Mouse (Mus musculus): ENCODE measurements around the gene Lefty1. TPM values are rescaled to one million over a fixed set of nuclear protein-coding genes. Genes with fewer than 3 reads are reported as not detected.
A peak's percentile ranks its signal among the peaks of the same experiment; 100 is the strongest.

Lefty1 gene
- polyA plus RNA-seq, 1 experiment from 2014 or later: 2.2 TPM

GRCm38 (mm10) chr1:180901107-180901506, 33.7 kb upstream of the Lefty1 start:
- DNase-seq: no peak
- peaks cover 3% of the 10 kb centered on the region for H3K36me3 ChIP-seq (replicated peaks; ENCODE audit: insufficient read depth, low read length)
- no peaks in the 10 kb centered on the region for H3K9me3 ChIP-seq (ENCODE audit: low read length)
- no peak overlapping the region for H3K9ac ChIP-seq (replicated peaks)
- H3K27me3 ChIP-seq (ENCODE audit: insufficient read depth, low read length): no peaks in the 10 kb centered on the region
- peaks cover 24% of the 10 kb centered on the region for H3K4me1 ChIP-seq (ENCODE audit: insufficient read depth)
- no peak overlapping the region for H3K27ac ChIP-seq (ENCODE audit: low read depth)
- no peak for ATAC-seq
- H3K4me2 ChIP-seq (ENCODE audit: low read depth, low read length): no peak overlapping the region
- WGBS (ENCODE audit: insufficient replicate concordance): 3% methylated on average over 4 of the region's 4 CpGs
- TF ChIP-seq EP300 (IDR thresholded peaks at IDR 0.05; ENCODE audit: low read depth): no peak
- TF ChIP-seq CTCF (IDR thresholded peaks at IDR 0.05; ENCODE audit: low read depth): peak; percentile 87
- no peak overlapping the region for H3K4me3 ChIP-seq (ENCODE audit: low read depth, low read length)

GRCm38 (mm10) chr1:180902915-180903314, 31.9 kb upstream of the Lefty1 start:
- Histone ChIP-seq H3K4me2 (ENCODE audit: low read depth, low read length) (peak overlapping the region; percentile 84), H3K36me3 (replicated peaks; ENCODE audit: insufficient read depth, low read length) (peaks cover 21% of the 10 kb centered on the region), H3K9me3 (ENCODE audit: low read length) (no peaks in the 10 kb centered on the region), H3K4me3 (ENCODE audit: low read depth, low read length) (no peak overlapping the region; the same call in 1 of the 2 replicates), H3K9ac (replicated peaks) (no peak overlapping the region), H3K4me1 (ENCODE audit: insufficient read depth) (peaks cover 24% of the 10 kb centered on the region), H3K27ac (ENCODE audit: low read depth) (peak overlapping the region; percentile 91), H3K27me3 (ENCODE audit: insufficient read depth, low read length) (no peaks in the 10 kb centered on the region)
- 32% methylated on average over 5 of the region's 5 CpGs for WGBS (ENCODE audit: insufficient replicate concordance)
- DNase-seq (peak; percentile 82), ATAC-seq (peak; percentile 88)
- TF ChIP-seq CTCF (IDR thresholded peaks at IDR 0.05; ENCODE audit: low read depth) (no peak), EP300 (IDR thresholded peaks at IDR 0.05; ENCODE audit: low read depth) (peak; percentile 99)

- TF ChIP-seq CTCF (IDR thresholded peaks at IDR 0.05; ENCODE audit: low read depth) (no peak), EP300 (IDR thresholded peaks at IDR 0.05; ENCODE audit: low read depth) (no peak)
- WGBS (ENCODE audit: insufficient replicate concordance): 27% methylated on average over 10 of the region's 10 CpGs
- peak; percentile 38 for DNase-seq
Observed at GRCm38 (mm10) chr1:180903666-180904038, 31.2 kb upstream of the Lefty1 start.

GRCm38 (mm10) chr1:180904039-180904814, 30.6 kb upstream of the Lefty1 start, which contains the start of gene Pycr2:
Gene Pycr2 (plus strand): TSS chr1:180904293.
- 1% methylated on average over 52 of the region's 52 CpGs for WGBS (ENCODE audit: insufficient replicate concordance)
- H3K27ac ChIP-seq (ENCODE audit: low read depth): peak within 1 kb of the TSS; percentile 91
- ATAC-seq: peak; percentile 86
- H3K9me3 ChIP-seq (ENCODE audit: low read length): no peaks in the 10 kb centered on the region
- peak within 1 kb of the TSS; percentile 70 for H3K4me3 ChIP-seq (ENCODE audit: low read depth, low read length)
- TF ChIP-seq EP300 (IDR thresholded peaks at IDR 0.05; ENCODE audit: low read depth) (no peak), CTCF (IDR thresholded peaks at IDR 0.05; ENCODE audit: low read depth) (no peak)
- peak; percentile 96 for DNase-seq
- H3K27me3 ChIP-seq (ENCODE audit: insufficient read depth, low read length): no peaks in the 10 kb centered on the region
- peaks cover 24% of the 10 kb centered on the region for H3K4me1 ChIP-seq (ENCODE audit: insufficient read depth)
- peak within 1 kb of the TSS; percentile 84 for H3K4me2 ChIP-seq (ENCODE audit: low read depth, low read length)
- peak within 1 kb of the TSS; percentile 80 for H3K9ac ChIP-seq (replicated peaks)
- peaks cover 27% of the 10 kb centered on the region for H3K36me3 ChIP-seq (replicated peaks; ENCODE audit: insufficient read depth, low read length)

More at GRCm38 (mm10) chr1:180903666-180904038, 31.2 kb upstream of the Lefty1 start:
- Histone ChIP-seq H3K4me1 (ENCODE audit: insufficient read depth) (peaks cover 24% of the 10 kb centered on the region), H3K4me3 (ENCODE audit: low read depth, low read length) (peak overlapping the region; percentile 70), H3K9ac (replicated peaks) (peak overlapping the region; percentile 41), H3K27me3 (ENCODE audit: insufficient read depth, low read length) (no peaks in the 10 kb centered on the region), H3K9me3 (ENCODE audit: low read length) (no peaks in the 10 kb centered on the region), H3K27ac (ENCODE audit: low read depth) (peak overlapping the region; percentile 91), H3K36me3 (replicated peaks; ENCODE audit: insufficient read depth, low read length) (peaks cover 27% of the 10 kb centered on the region), H3K4me2 (ENCODE audit: low read depth, low read length) (peak overlapping the region; percentile 84)
- ATAC-seq: no peak

GRCm38 (mm10) chr1:180904815-180905080, 30.1 kb upstream of the Lefty1 start:
- Histone ChIP-seq H3K9me3 (ENCODE audit: low read length) (no peaks in the 10 kb centered on the region), H3K27ac (ENCODE audit: low read depth) (peak overlapping the region; percentile 91), H3K36me3 (replicated peaks; ENCODE audit: insufficient read depth, low read length) (peaks cover 27% of the 10 kb centered on the region), H3K4me2 (ENCODE audit: low read depth, low read length) (peak overlapping the region; percentile 84), H3K4me1 (ENCODE audit: insufficient read depth) (peaks cover 24% of the 10 kb centered on the region), H3K4me3 (ENCODE audit: low read depth, low read length) (peak overlapping the region; percentile 70), H3K9ac (replicated peaks) (peak overlapping the region; percentile 80), H3K27me3 (ENCODE audit: insufficient read depth, low read length) (no peaks in the 10 kb centered on the region)
- TF ChIP-seq CTCF (IDR thresholded peaks at IDR 0.05; ENCODE audit: low read depth) (no peak), EP300 (IDR thresholded peaks at IDR 0.05; ENCODE audit: low read depth) (no peak)
- DNase-seq (no peak), ATAC-seq (no peak)
- 3% methylated on average over 5 of the region's 5 CpGs for WGBS (ENCODE audit: insufficient replicate concordance)

- Histone ChIP-seq H3K4me2 (ENCODE audit: low read depth, low read length) (peak overlapping the region; percentile 84), H3K9me3 (ENCODE audit: low read length) (no peaks in the 10 kb centered on the region), H3K4me3 (ENCODE audit: low read depth, low read length) (peak overlapping the region; percentile 70), H3K9ac (replicated peaks) (peak overlapping the region; percentile 80), H3K36me3 (replicated peaks; ENCODE audit: insufficient read depth, low read length) (peaks cover 27% of the 10 kb centered on the region), H3K27me3 (ENCODE audit: insufficient read depth, low read length) (no peaks in the 10 kb centered on the region), H3K27ac (ENCODE audit: low read depth) (0 out of 2 replicates have a peak overlapping the region, but pooled peaks have one; percentile 2), H3K4me1 (ENCODE audit: insufficient read depth) (peaks cover 24% of the 10 kb centered on the region)
- WGBS (ENCODE audit: insufficient replicate concordance): 66% methylated on average over 6 of the region's 6 CpGs
- DNase-seq (no peak), ATAC-seq (no peak)
- no peak for TF ChIP-seq CTCF (IDR thresholded peaks at IDR 0.05; ENCODE audit: low read depth)
- TF ChIP-seq EP300 (IDR thresholded peaks at IDR 0.05; ENCODE audit: low read depth): no peak
Observed at GRCm38 (mm10) chr1:180905307-180905706, 29.5 kb upstream of the Lefty1 start.

All from liver, postnatal 0 days (tissue).